Mouse (Mus musculus) stomach, postnatal 0 days (tissue): ENCODE results near the gene Apoo.
"Not testable (repeated sequence)": the region's sequence is repeated elsewhere in the genome, so short reads cannot be mapped to it uniquely, and the experiment has no call there.

Experiments
- CTCF ChIP-seq: IDR thresholded peaks from 2 replicates; pipeline ENCODE4 v1.5.1; 2016; ENCODE audit warnings: antibody characterized with exemption, low read depth, mild to moderate bottlenecking, moderate library complexity
- EP300 ChIP-seq: optimal IDR thresholded peaks from 2 replicates; pipeline ENCODE3; 2016; ENCODE audit warnings: antibody characterized with exemption

- not testable (repeated sequence) for TF ChIP-seq CTCF, EP300
Observed at GRCm38 (mm10) chrX:94461513-94461912, 94.6 kb downstream of the Apoo start.
